Mouse (Mus musculus): ENCODE measurements around the gene Zfand5.
"Not testable (repeated sequence)": the region's sequence is repeated elsewhere in the genome, so short reads cannot be mapped to it uniquely, and the experiment has no call there.

The Zfand5 gene

DNA sequence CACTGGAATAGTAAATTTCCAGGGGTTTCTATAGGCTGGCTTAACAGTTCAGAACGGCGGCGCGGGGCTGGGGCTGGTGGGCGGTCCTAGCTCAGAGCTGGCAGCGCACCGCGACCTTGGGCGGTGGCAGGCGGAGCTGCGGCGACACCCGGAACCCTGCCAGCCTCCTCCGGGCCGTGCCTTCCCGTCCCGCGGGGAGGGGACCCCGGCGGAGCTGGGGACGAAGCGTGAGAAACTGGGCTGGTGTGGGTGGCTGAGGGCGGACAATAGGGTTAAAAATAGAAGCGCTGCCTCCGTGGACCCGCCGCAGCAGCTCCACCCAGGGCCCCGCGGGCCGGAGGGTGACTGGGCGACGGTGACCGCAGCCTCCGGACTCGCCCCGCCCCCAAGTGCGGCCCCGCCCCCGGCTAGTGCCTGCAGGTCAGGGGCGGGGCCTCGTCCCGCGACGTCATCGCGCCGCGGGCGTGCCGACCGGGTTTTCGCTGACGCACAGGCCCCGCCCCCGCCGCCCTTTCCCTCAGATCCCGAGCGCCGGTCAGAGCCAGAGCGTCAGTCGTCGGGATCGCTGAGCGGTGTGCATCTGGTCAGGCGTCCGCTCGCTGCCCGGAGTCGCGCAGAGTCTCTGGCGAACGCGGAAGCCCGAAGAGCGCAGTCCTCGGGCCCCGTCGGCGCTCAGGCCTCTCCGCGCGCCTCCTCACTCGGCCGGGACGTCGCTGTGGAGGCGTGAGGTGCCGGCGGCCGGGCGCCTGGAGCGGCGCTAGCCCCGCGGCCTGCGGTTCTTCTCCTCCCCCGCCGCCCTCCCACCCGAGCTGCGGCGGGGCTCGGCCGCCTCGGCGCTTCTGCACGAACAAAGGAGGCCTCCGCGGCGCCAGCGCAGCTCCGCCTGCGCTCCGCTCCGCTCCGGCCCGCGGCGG lies at the start of gene Zfand5:
Zfand5 (plus strand) TSS at position 538 of the 914 bp plus-strand sequence.
- in situ Hi-C loops (cut with MboI, MseI), result loop anchor here in 1 of 2 experiments (10.0 kb wide), 1 partner anchor 373 kb away; no protein-coding TSS in a partner anchor

DNA sequence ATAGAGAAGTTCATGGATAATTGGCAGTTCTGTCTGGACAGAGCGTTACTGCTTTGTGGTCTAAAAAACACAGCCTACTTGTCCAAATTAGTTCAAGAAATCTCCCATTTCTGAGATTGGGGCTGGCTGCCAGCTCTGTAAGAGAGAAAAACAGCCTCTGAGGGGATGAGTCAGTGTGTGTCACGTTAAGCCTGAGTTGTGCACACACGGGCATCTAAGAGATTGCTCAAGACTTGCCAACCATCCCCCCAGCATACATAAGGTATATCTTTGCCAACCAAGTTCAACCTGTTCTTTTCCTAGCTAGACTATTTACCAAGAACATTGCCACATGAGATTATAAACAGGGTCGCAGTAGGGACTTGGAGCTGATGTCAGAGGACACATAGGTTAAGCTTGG lies 44.9 kb upstream of the Zfand5 start:
- in situ Hi-C loops (cut with MboI, MseI), result no loop called here

DNA sequence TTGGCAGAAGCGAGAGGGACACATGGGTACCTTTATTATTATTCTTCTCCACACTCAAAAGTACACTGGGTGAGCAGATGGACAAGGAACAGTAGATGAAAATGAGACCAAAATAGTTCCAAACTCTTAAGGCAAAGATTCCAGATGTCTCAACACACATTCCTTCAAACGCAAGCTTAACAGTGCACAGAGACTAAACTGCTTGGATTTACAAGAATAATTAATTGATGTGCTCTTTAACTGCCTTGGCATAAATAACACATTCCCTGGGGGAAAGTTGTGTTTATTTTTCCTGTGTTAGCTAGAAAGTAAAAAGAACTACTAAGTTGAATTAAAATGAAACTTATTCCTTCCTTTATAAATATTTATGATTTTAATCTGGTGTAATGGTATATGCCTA lies 44.3 kb upstream of the Zfand5 start:
- in situ Hi-C loops (cut with MboI, MseI), result no loop called here

DNA sequence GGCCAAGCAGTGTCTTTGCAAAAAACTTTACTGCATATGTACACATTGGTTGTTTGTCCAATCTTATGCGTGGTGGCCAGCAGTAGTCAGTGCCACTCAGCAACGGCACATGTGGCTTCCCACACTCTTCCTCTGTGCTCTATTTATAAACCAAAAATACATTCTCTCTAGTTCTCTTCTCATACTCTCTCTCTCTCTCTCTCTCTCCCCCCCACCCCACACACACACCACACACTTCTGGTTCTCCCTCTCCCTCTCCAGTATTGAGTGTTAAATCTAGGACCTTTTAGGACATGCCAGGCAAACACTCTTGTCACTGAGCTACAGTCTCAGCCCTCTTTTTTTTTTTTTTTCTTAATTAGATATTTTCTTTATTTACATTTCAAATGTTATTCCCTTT lies 23.3 kb upstream of the Zfand5 start:
- in situ Hi-C loops (cut with MboI, MseI), result loop anchor here in 1 of 2 experiments (5.0 kb wide), 1 partner anchor 51 kb away; no protein-coding TSS in a partner anchor

DNA sequence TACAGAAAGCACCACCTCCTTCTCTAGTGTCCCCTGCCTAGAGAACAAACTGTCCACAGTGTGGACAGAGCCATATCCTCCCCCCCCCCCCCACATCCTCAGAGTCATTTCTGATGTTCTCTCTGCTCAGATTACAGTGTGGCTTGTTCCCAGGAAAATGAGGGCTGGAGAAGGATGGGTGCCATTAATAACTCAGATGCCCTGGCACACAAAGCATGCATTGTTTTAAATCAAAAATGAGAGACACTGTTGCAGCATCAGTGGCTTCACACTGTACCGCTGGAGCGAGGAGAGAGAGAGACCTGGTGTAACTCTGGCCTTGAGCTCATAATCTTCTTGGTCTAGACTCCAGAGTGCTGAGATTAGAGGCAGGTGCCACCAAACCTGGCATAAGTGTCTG lies 18.2 kb upstream of the Zfand5 start:
- in situ Hi-C loops (cut with MboI, MseI), result no loop called here

DNA sequence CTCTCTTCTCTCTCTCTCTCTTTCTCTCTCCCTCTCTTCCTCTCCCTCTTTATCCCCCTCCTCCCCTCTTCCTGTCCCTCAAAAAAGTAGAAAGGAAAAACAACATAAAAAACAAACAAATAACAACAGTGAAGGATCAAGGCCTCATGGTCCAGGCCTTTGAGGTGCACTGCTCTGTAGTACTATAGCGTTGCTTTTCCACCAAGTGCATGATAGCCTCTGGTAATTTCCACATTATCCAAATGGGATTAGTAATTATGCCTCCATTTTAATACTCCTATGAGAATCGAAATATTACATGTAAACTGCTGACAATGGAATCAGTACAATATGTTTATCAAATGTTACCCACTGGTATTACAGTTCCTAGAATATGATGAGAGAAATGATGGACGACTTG lies 16.2 kb upstream of the Zfand5 start:
- in situ Hi-C loops (cut with MboI, MseI), result no loop called here

DNA sequence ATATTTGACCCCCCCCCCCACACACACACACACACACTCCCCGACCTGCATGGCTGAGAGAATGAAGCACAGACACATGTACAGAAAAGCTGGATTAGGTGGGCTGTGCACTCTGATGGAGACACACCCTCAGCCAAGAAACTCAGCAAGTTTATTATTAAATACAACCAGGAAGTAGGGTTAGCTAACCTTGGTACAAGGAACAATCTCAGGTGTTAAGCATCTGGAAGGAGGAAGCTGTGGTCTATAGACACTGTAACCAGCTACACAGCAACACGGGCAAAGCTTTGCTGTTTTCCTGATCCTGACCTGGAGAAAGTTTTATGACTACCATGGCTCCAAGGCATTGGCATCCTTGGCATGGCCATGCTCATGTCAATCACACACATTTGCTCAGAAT lies 12.6 kb upstream of the Zfand5 start:
- in situ Hi-C loops (cut with MboI, MseI), result no loop called here

DNA sequence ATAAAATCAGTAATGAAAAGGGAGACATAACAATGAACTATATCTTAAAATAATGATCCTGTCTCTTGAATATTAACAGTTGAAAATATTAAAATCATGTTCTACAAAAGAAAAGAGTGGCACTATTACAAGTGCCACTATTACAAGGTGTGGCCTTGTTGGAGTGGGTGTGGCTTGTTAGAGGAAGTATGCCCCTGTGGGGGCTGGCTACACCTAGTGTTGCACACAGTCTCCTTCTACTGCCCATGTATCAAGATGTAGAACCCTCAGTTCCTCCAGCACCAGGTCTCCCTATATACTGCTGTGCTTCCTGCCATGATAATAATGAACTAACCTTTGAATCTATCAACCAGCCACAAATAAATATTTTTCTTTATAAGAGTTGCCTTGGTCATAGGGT lies 11.8 kb upstream of the Zfand5 start:
- in situ Hi-C loops (cut with MboI, MseI), result loop anchor here (5.0 to 10.0 kb wide), 3 partner anchors 223 to 1885 kb away; partner anchors contain the start of gene Klf9 (in 1 of the 2)

DNA sequence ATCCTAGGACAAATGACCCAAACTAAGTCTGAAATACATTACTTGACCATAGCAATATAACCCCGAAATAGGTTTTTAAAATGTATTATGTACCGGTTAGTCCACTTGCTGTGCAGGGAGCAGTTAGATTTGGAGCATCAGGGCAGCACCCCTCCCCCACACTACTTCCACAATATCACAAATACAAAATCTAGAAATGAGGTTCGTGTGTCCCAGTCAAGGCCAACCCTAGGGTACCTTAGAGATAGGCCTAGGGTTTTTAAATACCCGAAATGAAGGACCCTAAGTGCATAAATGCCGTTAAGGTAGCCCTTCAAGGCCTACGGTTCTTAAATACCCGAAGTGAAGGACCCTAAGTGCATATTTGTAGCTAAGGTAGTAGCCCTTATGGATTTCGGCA lies 892 bp upstream of the Zfand5 start:
- in situ Hi-C loops (cut with MboI, MseI), result loop anchor here in 1 of 2 experiments (10.0 kb wide), 1 partner anchor 374 kb away; no protein-coding TSS in a partner anchor

DNA sequence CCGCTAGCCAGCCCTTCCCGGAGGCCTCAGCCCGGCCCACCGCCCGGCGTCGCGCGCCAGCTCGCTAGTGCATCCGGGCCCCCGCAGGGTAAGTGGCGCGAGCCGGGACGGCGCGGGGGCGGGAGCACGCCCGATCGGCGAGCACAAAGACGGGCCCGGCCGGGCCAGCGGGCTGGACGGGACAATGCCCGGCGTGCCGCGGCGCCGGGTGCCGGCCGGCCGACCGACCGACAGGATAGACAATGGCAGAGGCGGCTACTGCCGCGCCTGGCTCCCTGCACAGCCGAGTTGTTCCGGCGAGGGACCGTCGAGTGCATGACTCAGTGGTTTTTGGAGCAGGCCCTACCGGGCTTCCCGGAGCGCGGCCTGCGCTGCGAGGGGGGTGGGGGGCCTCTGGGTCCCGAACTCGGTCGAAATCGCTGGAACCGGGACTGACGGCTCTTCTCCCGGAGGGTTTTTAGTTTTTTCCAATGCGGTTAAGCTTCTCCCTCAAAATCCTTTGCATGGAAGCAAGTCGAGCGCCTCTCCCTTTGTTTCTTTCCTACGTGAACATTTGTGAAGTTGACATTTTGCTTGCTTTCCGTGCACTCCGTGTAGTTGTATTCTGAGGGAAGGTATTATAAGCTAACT lies 692 bp downstream of the Zfand5 start:
- in situ Hi-C loops (cut with MboI, MseI), result loop anchor here in 1 of 2 experiments (10.0 kb wide), 1 partner anchor 372 kb away; no protein-coding TSS in a partner anchor

DNA sequence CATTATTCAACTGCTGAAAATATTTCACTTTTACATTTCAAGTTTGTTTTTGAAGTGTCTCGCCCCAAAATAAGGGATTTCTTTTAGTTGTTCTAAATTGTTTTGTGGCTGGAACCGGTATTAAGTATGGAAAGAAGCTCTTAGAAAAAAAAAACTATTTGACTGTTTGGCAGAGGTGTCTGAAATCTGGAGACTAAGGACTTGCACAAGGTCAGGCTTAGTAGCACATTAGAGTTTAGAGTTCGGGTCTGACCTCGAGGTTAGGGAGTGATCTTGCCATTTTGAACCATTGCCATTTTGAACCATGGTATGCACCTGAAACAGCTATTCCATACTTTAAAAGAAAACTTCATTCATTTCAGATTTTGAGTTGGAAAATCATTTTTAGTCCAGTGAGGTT lies 1.4 kb downstream of the Zfand5 start:
- in situ Hi-C loops (cut with MboI, MseI), result loop anchor here in 1 of 2 experiments (10.0 kb wide), 1 partner anchor 371 kb away; no protein-coding TSS in a partner anchor

DNA sequence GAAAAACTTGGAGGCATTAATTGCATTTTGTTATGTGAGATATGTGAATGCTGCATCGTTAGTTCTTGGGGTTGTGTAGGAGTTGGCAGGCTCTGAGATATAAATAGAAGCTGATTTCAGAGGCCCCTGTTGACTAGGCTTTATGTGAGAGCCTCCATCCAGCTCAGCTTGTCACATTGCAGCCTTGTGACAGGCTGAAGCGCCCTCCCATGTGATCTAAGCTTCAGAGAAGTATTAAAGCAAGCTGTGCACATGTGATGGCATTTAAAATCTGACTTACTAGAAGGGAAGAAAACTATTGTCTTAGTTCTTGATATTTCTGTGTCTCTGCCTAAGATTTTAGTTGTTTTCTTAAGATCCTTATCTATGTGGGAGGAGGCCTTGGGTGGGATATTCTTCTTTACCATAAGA lies 2.1 kb downstream of the Zfand5 start:
- in situ Hi-C loops (cut with MboI, MseI), result loop anchor here in 1 of 2 experiments (10.0 kb wide), 1 partner anchor 371 kb away; no protein-coding TSS in a partner anchor

DNA sequence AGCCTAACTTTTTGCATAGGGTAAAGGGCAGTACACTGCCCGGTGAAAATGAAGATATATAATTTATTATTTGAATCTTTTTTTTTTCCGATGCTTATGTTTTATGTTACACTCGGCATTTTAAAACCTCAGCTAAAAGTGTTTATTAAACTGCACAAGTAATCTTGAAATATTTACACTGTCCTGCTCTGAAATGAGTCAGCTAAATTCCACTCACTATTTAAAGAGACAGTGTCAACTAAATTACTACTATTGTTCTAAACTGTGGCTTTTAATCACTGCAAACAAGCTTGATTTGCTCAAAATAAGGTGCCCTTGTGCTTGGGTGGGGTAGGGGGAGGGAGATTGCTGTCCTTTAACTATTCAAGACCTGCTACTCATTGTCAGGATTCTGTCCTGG lies 2.6 kb downstream of the Zfand5 start:
- in situ Hi-C loops (cut with MboI, MseI), result loop anchor here (10.0 to 25.0 kb wide), 2 partner anchors 370 to 1863 kb away; partner anchors contain the start of gene Klf9 (in 1 of the 2)

DNA sequence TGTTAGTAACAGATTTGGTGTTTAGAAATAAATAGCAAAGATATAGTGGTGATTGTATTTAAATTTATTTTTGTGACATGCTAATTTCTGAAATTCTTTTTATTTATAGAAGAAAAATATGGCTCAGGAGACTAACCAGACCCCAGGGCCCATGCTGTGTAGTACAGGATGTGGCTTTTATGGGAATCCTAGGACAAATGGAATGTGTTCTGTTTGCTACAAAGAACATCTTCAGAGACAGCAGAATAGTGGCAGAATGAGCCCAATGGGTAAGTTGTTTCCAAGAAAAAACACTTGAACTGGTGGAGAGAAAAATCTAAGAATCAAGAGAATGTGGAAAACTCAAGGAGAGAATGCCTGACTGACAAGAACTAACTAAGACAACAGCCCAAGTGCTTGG lies 4.2 kb downstream of the Zfand5 start:
- in situ Hi-C loops (cut with MboI, MseI), result loop anchor here (10.0 to 25.0 kb wide), 2 partner anchors 368 to 1861 kb away; partner anchors contain the start of gene Klf9 (in 1 of the 2)

DNA sequence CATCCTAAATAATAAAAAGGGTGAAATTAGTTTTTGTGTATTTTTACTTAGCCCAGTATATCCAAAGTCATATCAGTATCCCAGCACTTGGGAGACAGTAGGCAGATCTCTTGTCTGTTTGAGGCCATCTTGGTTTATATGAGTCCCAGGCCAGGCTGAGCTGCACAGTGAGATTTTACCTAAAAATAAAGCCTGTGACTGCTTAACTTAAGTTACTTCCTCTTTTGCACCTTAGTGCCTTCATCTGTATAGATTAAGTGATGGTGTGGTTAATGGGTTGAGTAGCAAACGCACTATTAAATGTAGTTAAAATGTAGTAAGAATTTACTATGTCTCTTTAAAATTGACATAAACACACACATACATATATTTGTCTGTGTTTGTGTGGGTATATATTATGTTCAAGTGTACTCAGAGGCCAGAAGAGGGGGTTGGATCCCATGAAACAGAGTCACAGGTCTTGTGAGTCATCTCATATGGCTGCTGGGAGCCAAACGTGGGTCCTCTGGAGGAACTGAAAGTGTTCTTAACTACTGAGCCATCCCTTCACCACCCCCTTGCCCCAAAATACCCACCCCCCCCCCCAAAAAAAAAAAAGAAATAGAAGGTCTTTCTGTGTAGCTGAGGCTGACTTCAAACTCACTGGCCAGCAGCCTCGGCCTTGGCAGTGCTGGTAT lies 14.5 kb downstream of the Zfand5 start:
- in situ Hi-C loops (cut with MboI, MseI), result loop anchor here in 1 of 2 experiments (25.0 kb wide), 1 partner anchor 1851 kb away; the partner anchor contains the start of gene Klf9

DNA sequence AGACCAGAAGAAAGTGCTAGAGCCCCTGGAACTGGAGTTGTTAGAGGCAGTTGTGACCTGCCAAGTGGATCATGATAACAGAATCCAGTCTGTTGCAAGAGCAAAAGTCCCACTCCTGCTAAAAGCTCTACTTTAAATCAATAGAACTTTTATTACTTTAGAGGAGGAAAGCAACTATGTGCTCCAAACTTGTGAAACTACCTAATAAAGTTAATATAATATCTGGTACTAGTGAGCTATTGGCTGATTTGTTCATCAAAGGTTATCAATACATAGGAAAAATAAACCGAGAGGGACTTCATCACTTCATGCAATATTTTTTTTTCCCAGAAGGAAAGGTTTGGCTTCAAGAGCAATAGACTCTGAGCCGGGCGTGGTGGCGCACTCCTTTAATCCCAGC lies 25.3 kb downstream of the Zfand5 start:
- in situ Hi-C loops (cut with MboI, MseI), result loop anchor here in 1 of 2 experiments (25.0 kb wide), 1 partner anchor 1840 kb away; the partner anchor contains the start of gene Klf9

DNA sequence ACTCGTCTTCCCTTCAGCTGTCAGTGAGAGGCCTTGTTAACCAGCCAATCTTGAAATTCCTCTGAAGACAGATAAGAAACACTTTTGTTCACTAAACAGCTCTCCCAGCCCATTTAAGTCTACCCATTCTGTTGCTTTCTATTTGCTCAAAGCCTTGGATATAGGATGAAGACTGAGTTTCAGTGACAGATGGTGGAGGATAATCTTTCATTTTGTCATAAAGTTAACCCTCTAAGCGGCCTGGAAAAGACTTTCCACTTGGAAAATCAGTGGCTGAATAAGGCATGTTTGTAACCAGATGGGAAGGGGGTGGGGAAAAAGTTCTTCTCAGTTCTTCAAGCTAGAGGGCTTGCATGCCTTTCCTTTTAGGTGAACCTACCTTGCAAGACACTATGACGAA lies 29.7 kb downstream of the Zfand5 start:
- in situ Hi-C loops (cut with MboI, MseI), result no loop called here

DNA sequence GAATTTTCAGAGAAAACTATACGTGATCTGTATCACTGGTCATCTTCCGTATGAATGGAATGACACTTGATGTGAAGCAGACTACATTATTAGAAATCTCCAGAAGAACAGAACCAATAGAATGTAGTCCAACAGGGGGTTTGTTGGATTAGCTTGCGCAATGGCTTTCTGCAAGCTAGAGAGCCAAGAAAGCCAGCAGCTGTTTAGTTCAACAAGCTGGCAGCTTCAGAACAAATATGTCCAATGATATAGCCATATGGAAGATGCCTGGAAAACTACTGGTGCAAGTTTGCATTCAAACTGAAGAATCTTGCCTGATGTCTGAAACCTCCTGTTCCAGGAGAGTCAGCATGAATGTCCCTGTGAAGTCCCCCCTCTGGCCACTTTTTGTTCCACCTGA lies 35.7 kb downstream of the Zfand5 start:
- in situ Hi-C loops (cut with MboI, MseI), result no loop called here

DNA sequence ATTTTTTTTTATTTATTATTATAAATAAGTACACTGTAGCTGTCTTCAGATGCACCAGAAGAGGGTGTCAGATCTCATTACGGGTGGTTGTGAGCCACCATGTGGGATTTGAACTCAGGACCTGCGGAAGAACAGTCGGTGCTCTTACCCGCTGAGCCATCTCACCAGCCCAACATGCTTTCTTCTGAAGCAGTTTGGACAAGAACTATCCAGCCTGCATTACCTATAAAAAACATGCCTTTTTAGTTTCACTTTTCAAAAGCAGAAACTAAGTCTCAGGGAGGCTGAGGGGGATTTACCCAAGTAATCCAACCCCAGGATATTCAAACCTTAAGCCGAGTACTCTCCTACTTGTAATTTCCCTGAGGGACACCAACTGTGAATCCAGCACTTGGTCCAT lies 38.3 kb downstream of the Zfand5 start:
- in situ Hi-C loops (cut with MboI, MseI), result not testable (repeated sequence)

DNA sequence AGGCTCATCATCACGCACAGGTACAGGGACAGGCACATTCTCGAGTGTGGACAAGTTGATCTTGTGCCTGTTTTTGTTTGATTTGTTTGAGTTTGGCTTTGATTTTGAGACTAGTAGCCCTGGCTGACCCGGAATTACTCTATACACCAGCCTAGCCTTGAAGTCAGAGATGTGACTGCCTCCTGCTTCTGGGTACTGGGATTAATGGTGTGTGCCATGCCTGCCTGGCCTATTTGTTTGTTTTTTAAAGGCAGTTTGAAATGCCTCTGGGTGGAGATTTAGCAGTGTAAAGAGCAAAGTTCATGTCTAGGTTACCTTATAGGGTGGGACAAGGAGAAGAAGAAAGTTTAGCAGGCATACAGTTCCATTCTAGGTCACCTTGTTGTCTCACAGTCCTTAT lies 43.6 kb downstream of the Zfand5 start:
- in situ Hi-C loops (cut with MboI, MseI), result no loop called here

DNA sequence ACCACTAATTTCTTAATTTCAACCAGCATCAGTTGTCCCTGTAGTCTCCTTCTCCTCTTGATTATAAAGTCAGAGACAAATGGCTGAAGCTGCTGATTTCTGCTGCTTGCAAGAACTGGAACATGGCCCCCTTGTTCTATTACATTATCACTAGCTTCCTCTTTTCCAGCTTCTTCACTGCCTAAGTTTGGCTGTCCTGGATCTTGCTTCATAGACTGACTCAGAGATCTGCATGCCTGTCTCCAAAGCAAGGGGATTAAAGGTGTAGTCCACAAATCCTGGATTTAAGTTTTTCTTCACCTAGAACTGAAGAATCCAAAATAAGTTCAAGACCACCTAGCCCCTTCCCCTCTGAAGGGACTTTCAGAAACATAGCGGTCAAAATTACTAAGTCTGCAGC lies 47.5 kb downstream of the Zfand5 start:
- in situ Hi-C loops (cut with MboI, MseI), result no loop called here

Data from T-helper 17 cell (primary cell).